Mouse (Mus musculus) embryonic fibroblast, embryonic 13.5 days (primary cell): ENCODE measurements around the gene Dcpp2.

Experiments used
- CTCF ChIP-seq: IDR thresholded peaks from 2 replicates; pipeline ENCODE4 v1.5.1; 2011; ENCODE audit warnings: mild to moderate bottlenecking, control low read depth, low read length, moderate library complexity, borderline replicate concordance; ENCODE audit not compliant: insufficient read depth
- POLR2A ChIP-seq: IDR thresholded peaks from 2 replicates; pipeline ENCODE4 v1.6.1; 2011; ENCODE audit warnings: low read depth, mild to moderate bottlenecking, control low read depth, low read length, moderate library complexity

GRCm38 (mm10) chr17:23857913-23858312 is 22.8 kb upstream of the Dcpp2 start:
- TF ChIP-seq CTCF (no peak), POLR2A (no peak)
